Mouse (Mus musculus) thymus, postnatal 14 days (tissue): Measurements from ENCODE around the gene Lhfpl2.

Source experiments
- DNase-seq: peaks from one replicate; pipeline ENCODE4 v3.0.0; 2021

The Lhfpl2 gene

GRCm38 (mm10) chr13:94099087-94099486, 41.5 kb downstream of the Lhfpl2 start:
- no peak for DNase-seq

GRCm38 (mm10) chr13:94100361-94100760, 42.8 kb downstream of the Lhfpl2 start:
- no peak for DNase-seq

- DNase-seq: no peak
Observed at GRCm38 (mm10) chr13:94101020-94101571, 43.5 kb downstream of the Lhfpl2 start.

GRCm38 (mm10) chr13:94104866-94105475, 47.4 kb downstream of the Lhfpl2 start:
- DNase-seq: no peak

DNA sequence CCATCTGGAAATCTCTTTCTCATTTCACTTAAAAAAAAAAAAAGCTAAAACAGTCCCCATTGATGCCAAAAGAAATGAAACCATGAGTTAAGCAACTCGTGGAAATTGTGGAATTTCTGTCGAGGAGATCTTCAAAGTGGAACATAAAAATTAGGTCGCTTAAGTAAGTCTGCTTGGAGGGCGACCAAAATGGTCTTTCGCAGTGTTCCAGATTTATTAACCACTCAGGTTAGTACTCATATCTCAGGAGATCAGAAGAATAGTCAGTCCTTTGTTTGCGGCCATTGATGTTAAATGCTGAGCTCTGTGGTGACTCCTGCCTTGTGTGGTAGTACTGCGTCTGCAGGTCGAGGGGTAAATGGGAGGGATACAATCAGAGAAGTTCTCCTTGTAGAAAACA, 48.8 kb downstream of the Lhfpl2 start:
- no peak for DNase-seq

DNA sequence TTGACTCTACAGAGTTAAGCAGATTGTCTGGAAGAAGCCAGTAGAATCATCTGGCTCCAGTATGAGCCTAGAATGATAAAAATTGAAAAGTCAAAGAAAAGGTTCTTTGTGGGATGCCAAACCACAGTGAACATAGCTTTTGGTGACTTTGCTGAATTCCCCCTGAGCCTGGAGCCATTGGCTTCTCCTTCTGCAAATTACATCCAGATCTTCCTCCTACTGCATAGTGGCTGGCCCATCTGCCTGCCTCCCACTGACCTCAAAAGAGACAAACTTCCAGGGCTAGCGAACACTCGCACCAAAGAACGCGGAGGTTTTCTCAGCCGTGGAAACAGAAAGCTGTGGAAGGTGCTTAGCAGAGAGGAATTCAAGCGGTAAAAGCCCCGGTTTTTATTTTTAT, 49.4 kb downstream of the Lhfpl2 start:
- no peak for DNase-seq

DNA sequence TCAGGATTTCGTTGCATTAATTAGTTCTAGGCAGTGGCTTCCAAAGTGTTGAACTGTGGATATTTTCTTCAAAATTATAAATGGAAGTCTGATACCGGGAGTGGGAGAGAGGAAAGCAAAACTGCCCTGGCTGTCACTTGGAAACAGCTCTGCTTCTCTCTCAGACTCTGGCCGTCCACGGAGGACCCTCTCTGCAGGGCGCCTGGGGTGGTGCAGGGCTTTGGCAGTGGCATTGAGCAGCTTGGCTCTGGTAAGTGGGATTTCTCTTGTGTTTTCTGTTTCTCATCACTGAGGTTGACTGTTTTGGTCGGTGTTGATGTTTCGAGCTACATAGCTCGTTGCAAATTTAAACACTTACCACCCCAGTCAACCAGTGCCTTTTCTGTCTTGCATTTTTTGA, 53.0 kb downstream of the Lhfpl2 start:
- DNase-seq: no peak

GRCm38 (mm10) chr13:94115476-94115875, 57.9 kb downstream of the Lhfpl2 start:
- DNase-seq: no peak

DNA sequence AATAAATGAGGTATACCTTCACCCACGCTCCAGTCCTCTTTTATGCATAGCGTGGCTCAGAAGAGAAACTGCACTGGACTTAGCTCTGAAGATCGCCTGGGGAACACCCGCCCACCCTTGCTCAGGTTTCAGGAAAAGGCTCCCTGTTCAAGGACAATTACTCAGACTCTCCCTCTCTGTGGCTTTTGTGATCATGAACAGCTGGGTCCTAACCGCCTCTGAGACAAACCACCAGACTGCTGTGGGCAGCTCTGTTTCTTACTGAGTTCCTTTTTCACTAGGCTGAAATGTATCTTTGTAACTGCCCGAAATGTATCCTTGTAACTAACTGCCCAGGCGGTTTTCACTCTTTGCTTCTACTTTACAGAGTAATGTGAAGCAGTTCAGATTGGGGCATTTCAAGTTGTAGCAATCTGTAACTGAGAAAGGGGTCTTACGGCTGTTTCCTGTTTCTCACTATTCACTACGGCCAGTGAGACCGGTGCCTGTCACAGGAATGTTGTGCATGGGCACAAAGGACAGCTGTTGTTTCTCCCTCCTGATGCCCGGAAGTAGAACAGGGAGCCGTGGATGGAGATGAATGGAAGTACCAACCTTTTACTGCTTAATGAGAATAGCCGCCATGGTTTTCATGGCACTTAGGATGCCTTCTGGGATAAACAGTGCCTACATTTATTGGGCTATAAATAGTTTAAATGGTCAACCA, 59.3 kb downstream of the Lhfpl2 start:
- no peak for DNase-seq

DNA sequence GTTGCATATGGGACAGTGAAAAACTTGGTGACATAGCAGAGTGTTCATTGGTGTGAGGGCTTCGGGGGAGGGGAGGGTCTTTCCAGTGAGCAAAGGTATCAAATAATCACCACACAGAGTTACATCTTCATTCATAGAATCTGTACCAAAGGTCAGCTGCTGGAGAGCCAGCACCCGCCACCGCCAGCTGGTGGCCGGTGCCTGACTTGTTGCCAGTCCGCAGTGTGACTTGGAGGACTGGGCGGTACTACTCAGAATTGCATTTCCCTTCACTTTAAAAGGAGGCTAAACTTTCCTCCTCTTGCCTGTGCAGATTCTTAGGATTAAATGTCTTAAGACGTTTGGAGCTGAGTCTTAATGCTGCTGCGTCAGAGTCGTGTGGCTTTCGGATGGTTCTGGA, 59.9 kb downstream of the Lhfpl2 start:
- DNase-seq: no peak

GRCm38 (mm10) chr13:94118091-94118490, 60.5 kb downstream of the Lhfpl2 start:
- no peak for DNase-seq

GRCm38 (mm10) chr13:94119309-94119708, 61.7 kb downstream of the Lhfpl2 start:
- DNase-seq: no peak

- no peak for DNase-seq
Observed at GRCm38 (mm10) chr13:94122703-94123592, 65.4 kb downstream of the Lhfpl2 start.

DNA sequence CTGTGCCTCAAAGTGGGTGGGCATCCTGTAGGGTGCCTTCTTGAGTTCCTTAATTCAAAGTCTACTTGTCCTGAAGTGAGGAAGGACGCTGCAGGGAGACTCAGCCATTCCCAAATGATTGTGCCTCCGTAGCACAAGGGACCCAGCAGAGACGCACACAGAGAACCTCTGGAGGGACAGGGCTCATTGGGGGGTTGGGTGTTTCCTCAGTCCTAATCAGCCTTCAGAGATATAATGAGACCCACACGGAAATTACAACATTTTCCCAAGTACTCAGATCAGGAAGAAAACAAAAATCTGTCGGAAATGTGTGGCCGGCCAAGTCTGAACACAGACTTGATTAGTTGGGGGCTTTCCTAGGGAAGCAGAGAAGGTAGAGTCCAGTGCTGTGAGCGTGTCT, 72.8 kb downstream of the Lhfpl2 start:
- DNase-seq: no peak

GRCm38 (mm10) chr13:94131135-94131534, 73.5 kb downstream of the Lhfpl2 start:
- no peak for DNase-seq

- DNase-seq: no peak
Observed at GRCm38 (mm10) chr13:94132187-94132995, 74.8 kb downstream of the Lhfpl2 start.

GRCm38 (mm10) chr13:94134646-94135045, 77.0 kb downstream of the Lhfpl2 start:
- DNase-seq: no peak

GRCm38 (mm10) chr13:94135180-94135579, 77.6 kb downstream of the Lhfpl2 start:
- no peak for DNase-seq

DNA sequence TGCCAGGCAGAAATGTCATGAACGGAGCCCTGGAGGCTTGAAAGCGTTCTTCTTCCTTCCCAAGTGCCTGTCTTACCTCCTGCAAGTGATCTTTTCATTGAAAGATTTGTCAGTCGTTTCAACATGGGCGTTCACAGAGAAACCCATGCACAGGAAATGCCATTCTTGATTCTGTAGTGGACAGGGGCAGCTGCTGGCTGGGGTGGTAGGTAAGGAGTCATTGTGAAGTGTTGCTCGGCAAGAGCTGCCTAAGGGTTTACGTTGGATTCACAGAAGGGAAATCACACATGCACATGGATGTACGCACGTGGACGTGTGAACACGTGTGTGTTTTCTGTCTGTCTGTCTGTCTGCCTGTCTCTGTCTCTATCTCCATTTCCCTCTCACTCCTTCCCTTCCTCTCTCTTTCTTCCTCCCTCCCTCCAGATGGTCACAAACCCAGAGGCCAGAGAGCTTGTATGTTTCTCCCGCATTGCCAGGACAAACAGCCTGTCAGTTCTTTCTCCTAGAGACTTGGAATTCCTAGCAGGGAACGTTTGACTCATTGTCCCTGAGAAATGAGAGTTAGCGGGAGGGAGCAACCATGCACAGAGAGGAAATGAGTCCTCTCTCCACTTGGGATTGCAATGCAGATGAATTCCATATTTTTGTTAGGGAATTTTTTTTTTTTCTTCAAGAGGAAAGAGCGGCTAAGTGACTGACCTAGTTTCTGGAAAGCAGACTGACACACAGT, 82.3 kb downstream of the Lhfpl2 start:
- DNase-seq: no peak

DNA sequence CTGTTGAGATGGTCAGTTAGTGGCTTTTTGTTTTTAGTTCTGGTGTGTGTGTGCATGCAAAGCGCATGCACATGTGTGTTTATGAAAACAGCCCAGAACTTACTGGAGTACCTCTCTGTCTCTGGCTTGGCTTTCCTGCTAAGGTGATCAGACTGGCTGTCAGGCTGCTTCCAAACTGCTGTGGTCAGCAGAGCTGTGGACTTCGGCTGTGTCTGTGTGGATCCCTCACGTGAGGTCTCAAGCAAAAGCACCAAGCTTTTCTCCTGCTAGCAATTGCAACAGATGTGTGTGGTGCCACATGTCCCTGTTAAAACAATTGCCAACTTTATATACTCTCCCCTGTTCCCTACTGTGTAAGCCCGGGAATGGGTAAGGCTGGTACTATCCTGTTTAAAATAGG, 82.8 kb downstream of the Lhfpl2 start:
- no peak for DNase-seq

GRCm38 (mm10) chr13:94143063-94143652, 85.6 kb downstream of the Lhfpl2 start:
- DNase-seq: no peak
